Mouse (Mus musculus) hindbrain, embryonic 16.5 days (tissue): Measurements from ENCODE around the gene Vps29. TPM values are rescaled to one million over a fixed set of nuclear protein-coding genes. Genes with fewer than 3 reads are reported as not detected.

Experiments used
- polyA plus RNA-seq: library from polyadenylated mRNA; unstranded; fragments of >200 nt; fragmentation: Nextera tagmentation; extraction: Ambion mirVana; gene quantifications from 2 replicates; pipeline ENCODE4 v1.2.1, GENCODE M21; 2015

The Vps29 gene
- polyA plus RNA-seq, 1 experiment from 2014 or later: 353 TPM

Other genes with a start within 250 kb of the Vps29 start
- 0.19 and 0.20 TPM in 2 replicates for gene Ccdc63, start 213.5 kb upstream of the Vps29 start, polyA plus RNA-seq
- gene Ppp1cc, start 196.1 kb upstream of the Vps29 start, polyA plus RNA-seq: 182 and 185 TPM in 2 replicates
- 1.1 and 1.5 TPM in 2 replicates for gene Hvcn1, start 147.6 kb upstream of the Vps29 start, polyA plus RNA-seq
- 5.3 and 6.0 TPM in 2 replicates for gene Tctn1, start 89.9 kb upstream of the Vps29 start, polyA plus RNA-seq
- gene Pptc7, start 70.0 kb upstream of the Vps29 start, polyA plus RNA-seq: 6.5 and 8.1 TPM in 2 replicates
- 17.7 and 20.1 TPM in 2 replicates for gene Rad9b, start 136 bp upstream of the Vps29 start, polyA plus RNA-seq
- gene Gpn3, start 17.5 kb downstream of the Vps29 start, polyA plus RNA-seq: 35.3 and 40.9 TPM in 2 replicates
- gene Fam216a, start 18.0 kb downstream of the Vps29 start, polyA plus RNA-seq: 132 and 140 TPM in 2 replicates
- 139 and 158 TPM in 2 replicates for gene Arpc3, start 37.5 kb downstream of the Vps29 start, polyA plus RNA-seq
- 47.3 and 51.2 TPM in 2 replicates for gene Anapc7, start 67.3 kb downstream of the Vps29 start, polyA plus RNA-seq
- 47.2 and 50.2 TPM in 2 replicates for gene Atp2a2, start 147.9 kb downstream of the Vps29 start, polyA plus RNA-seq